Mouse (Mus musculus) ES-E14 (cell line): Measurements from ENCODE around the gene Ppdpf. TPM values are rescaled to one million over a fixed set of nuclear protein-coding genes. Genes with fewer than 3 reads are reported as not detected.

Experiments
- DNase-seq: peaks from one replicate; pipeline ENCODE4 v3.0.0-alpha.2; 2013; ENCODE audit warnings: low read depth, low spot score
- H3K27ac ChIP-seq: 2 replicates; pipeline ENCODE4 v1.5.1; 2012; ENCODE audit warnings: low read depth, mild to moderate bottlenecking, low read length, moderate library complexity, mixed read lengths; ENCODE audit not compliant: poor library complexity, insufficient read depth, severe bottlenecking
- H3K36me3 ChIP-seq: 2 replicates; pipeline ENCODE4 v1.6.1; 2012; ENCODE audit warnings: mild to moderate bottlenecking, low read length, moderate library complexity, mixed read lengths; ENCODE audit not compliant: control insufficient read depth, poor library complexity, insufficient read depth, severe bottlenecking
- H3K4me1 ChIP-seq, 2 experiments: fragments of 150-350 bp in 1 of 2; sonication (generic) in 1 of 2; 2 replicates each; pipeline ENCODE4 v1.6.1; 2012; ENCODE audit warnings: low read length in 2 of 2, mild to moderate bottlenecking in 1 of 2, mixed read lengths in 1 of 2; ENCODE audit not compliant: control insufficient read depth in 2 of 2, insufficient read depth in 2 of 2, poor library complexity in 1 of 2
- H3K4me3 ChIP-seq, 2 experiments: fragments of 150-350 bp in 1 of 2; sonication (generic) in 1 of 2; 2 replicates each; pipeline ENCODE4 v1.5.1; 2012; ENCODE audit warnings: low read length in 2 of 2, low read depth in 1 of 2, mild to moderate bottlenecking in 1 of 2, mixed read lengths in 1 of 2; ENCODE audit not compliant: insufficient read depth in 1 of 2, poor library complexity in 1 of 2, severe bottlenecking in 1 of 2
- H3K9ac ChIP-seq: 2 replicates; pipeline ENCODE4 v1.6.1; 2012; ENCODE audit warnings: low read depth, mild to moderate bottlenecking, low read length, mixed read lengths; ENCODE audit not compliant: poor library complexity, insufficient read depth, severe bottlenecking
- H3K9me3 ChIP-seq: fragments of 150-350 bp; sonication (generic); 2 replicates; pipeline ENCODE4 v1.6.1; 2012; ENCODE audit warnings: low read depth, mild to moderate bottlenecking, low read length; ENCODE audit not compliant: control insufficient read depth, insufficient read depth
- CHD2 ChIP-seq: IDR thresholded peaks from 2 replicates; pipeline ENCODE4 v1.6.1; 2014; ENCODE audit warnings: mild to moderate bottlenecking, low read depth, low read length, inconsistent platforms
- HCFC1 ChIP-seq: IDR thresholded peaks from 2 replicates; pipeline ENCODE4 v1.6.1; 2012; ENCODE audit warnings: low read length, inconsistent platforms, borderline replicate concordance; ENCODE audit not compliant: insufficient read depth
- MAFK ChIP-seq: IDR thresholded peaks from 2 replicates; pipeline ENCODE4 v1.6.1; 2014; ENCODE audit warnings: mild to moderate bottlenecking, low read depth, low read length, inconsistent platforms; ENCODE audit not compliant: insufficient read depth
- ZC3H11A ChIP-seq: IDR thresholded peaks from 2 replicates; pipeline ENCODE4 v1.6.1; 2012; ENCODE audit warnings: low read depth, mild to moderate bottlenecking, inconsistent platforms, low read length, borderline replicate concordance
- ZNF384 ChIP-seq: IDR thresholded peaks from 2 replicates; pipeline ENCODE4 v1.6.1; 2012; ENCODE audit warnings: low read depth, low read length, inconsistent platforms
- in situ Hi-C, 2 experiments: fragments of 600-800 bp; cut with MboI; formaldehyde crosslinking; loops; one replicate each; pipeline ENCODE4 v1.15.1; 2025; ENCODE audit warnings: low sequenced_read_pairs in 2 of 2, inconsistent platforms in 1 of 2; ENCODE audit not compliant: unreplicated experiment in 2 of 2
- total RNA-seq: library from RNA; depleted of rRNA; stranded (reverse); fragments of 300-350 nt; gene quantifications from 2 replicates; pipeline ENCODE4 v1.2.3, GENCODE M21; 2012; rRNA removed

The Ppdpf gene
- total RNA-seq, 1 experiment, result 71.8 TPM

GRCm38 (mm10) chr2:181238091-181238610 is 51.1 kb downstream of the Ppdpf start:
- no peak overlapping the region for H3K4me3 ChIP-seq
- no peak for TF ChIP-seq ZNF384
- TF ChIP-seq CHD2, result no peak
- TF ChIP-seq HCFC1, result no peak
- TF ChIP-seq MAFK, result no peak
- TF ChIP-seq ZC3H11A, result no peak
- no peak overlapping the region for H3K9ac ChIP-seq
- no peaks in the 10 kb centered on the region for H3K36me3 ChIP-seq
- in situ Hi-C loops, result no loop called here
- no peaks in the 10 kb centered on the region for H3K9me3 ChIP-seq
- no peak for DNase-seq
- no peak overlapping the region for H3K27ac ChIP-seq
- peaks cover 3 to 11% of the 10 kb centered on the region in 2 experiments for H3K4me1 ChIP-seq

Other genes starting within 250 kb of the Ppdpf start
- 7.8 and 12.4 TPM in 2 replicates for gene Nkain4, start 232.5 kb upstream of the Ppdpf start, total RNA-seq
- 46.7 and 55.0 TPM in 2 replicates for gene Arfgap1, start 220.0 kb upstream of the Ppdpf start, total RNA-seq
- gene Col20a1, start 200.7 kb upstream of the Ppdpf start, total RNA-seq, result 0.80 and 0.90 TPM in 2 replicates
- 0.71 and 0.90 TPM in 2 replicates for gene Chrna4, start 143.7 kb upstream of the Ppdpf start, total RNA-seq
- 4.6 and 11.6 TPM in 2 replicates for gene Kcnq2, start 51.9 kb upstream of the Ppdpf start, total RNA-seq
- 0.76 and 0.95 TPM in 2 replicates for gene Eef1a2, start 30.2 kb upstream of the Ppdpf start, total RNA-seq
- 0.11 and 0.22 TPM in 2 replicates for gene Ptk6, start 15.5 kb downstream of the Ppdpf start, total RNA-seq
- 0.67 and 0.79 TPM in 2 replicates for gene Srms, start 25.9 kb downstream of the Ppdpf start, total RNA-seq
- 0.21 TPM in 1 of 2 replicates, not detected in the other for gene Fndc11, start 32.8 kb downstream of the Ppdpf start, total RNA-seq
- gene Helz2, start 54.8 kb downstream of the Ppdpf start, total RNA-seq, result 2.2 and 3.4 TPM in 2 replicates
- gene Gmeb2, start 100.8 kb downstream of the Ppdpf start, total RNA-seq, result 15.2 and 16.4 TPM in 2 replicates
- gene Stmn3, start 127.3 kb downstream of the Ppdpf start, total RNA-seq, result 7.9 and 8.6 TPM in 2 replicates
- gene Rtel1, start 132.5 kb downstream of the Ppdpf start, total RNA-seq, result 133 and 209 TPM in 2 replicates
- 43.5 and 61.3 TPM in 2 replicates for gene Zgpat, start 177.7 kb downstream of the Ppdpf start, total RNA-seq
- gene Arfrp1, start 178.2 kb downstream of the Ppdpf start, total RNA-seq, result 32.8 and 36.3 TPM in 2 replicates
- gene Lime1, start 192.8 kb downstream of the Ppdpf start, total RNA-seq, result 30.8 and 48.9 TPM in 2 replicates